Mouse (Mus musculus) midbrain, embryonic 14.5 days (tissue): ENCODE data around the gene Thumpd3. TPM values are rescaled to one million over a fixed set of nuclear protein-coding genes. Genes with fewer than 3 reads are reported as not detected.
A peak's percentile ranks its signal among the peaks of the same experiment; 100 is the strongest.

ENCODE experiments used
- ATAC-seq: fragments of 200-750 bp; cut with Nextera tagmentation; 2 replicates; pipeline ENCODE4 v1.8.0; 2017; ENCODE audit warnings: moderate number of reproducible peaks, moderate library complexity; ENCODE audit not compliant: low FRiP score, low TSS enrichment
- DNase-seq: peaks from one replicate; pipeline ENCODE4 v3.0.0-alpha.2; 2015
- H3K27ac ChIP-seq: fragments of 300-500 bp; sonication (generic); replicated peaks from 2 replicates; pipeline ENCODE4 v1.5.1; 2014; ENCODE audit warnings: mild to moderate bottlenecking, low read depth, low read length, moderate library complexity
- H3K27me3 ChIP-seq: fragments of 300-500 bp; sonication (generic); 2 replicates; pipeline ENCODE4 v1.6.1; 2014; ENCODE audit warnings: low read length, control low read depth, mixed read lengths; ENCODE audit not compliant: control insufficient read depth, insufficient read depth
- H3K36me3 ChIP-seq: fragments of 300-500 bp; sonication (generic); 2 replicates; pipeline ENCODE4 v1.6.1; 2014; ENCODE audit warnings: low read length, control low read depth; ENCODE audit not compliant: control insufficient read depth, insufficient read depth
- H3K4me1 ChIP-seq: fragments of 300-500 bp; sonication (generic); 2 replicates; pipeline ENCODE4 v1.6.1; 2014; ENCODE audit warnings: mild to moderate bottlenecking, antibody characterized with exemption, low read length, control low read depth; ENCODE audit not compliant: control insufficient read depth, insufficient read depth
- H3K4me2 ChIP-seq: fragments of 300-500 bp; sonication (generic); 2 replicates; pipeline ENCODE4 v1.6.1; 2014; ENCODE audit warnings: mild to moderate bottlenecking, low read length, moderate library complexity
- H3K4me3 ChIP-seq: fragments of 300-500 bp; sonication (generic); replicated peaks from 2 replicates; pipeline ENCODE4 v1.5.1; 2014; ENCODE audit warnings: low read depth, low read length
- H3K9ac ChIP-seq: fragments of 300-500 bp; sonication (generic); replicated peaks from 2 replicates; pipeline ENCODE4 v1.6.1; 2014; ENCODE audit warnings: mild to moderate bottlenecking, low read length, moderate library complexity
- H3K9me3 ChIP-seq: fragments of 300-500 bp; sonication (generic); 2 replicates; pipeline ENCODE4 v1.6.1; 2016; ENCODE audit warnings: low read length, control low read depth, mixed read lengths; ENCODE audit not compliant: control insufficient read depth
- WGBS: fragments of 180-500 bp; shearing (Covaris S2); extraction: QIAGEN DNeasy Blood & Tissue Kit; methylation state at CpG from one replicate; pipeline ENCODE4 v1.1.7; 2014; 5-methylcytosine and 5-hydroxymethylcytosine counted together
- polyA plus RNA-seq: library from polyadenylated mRNA; unstranded; fragments of >200 nt; fragmentation: Nextera tagmentation; extraction: Ambion mirVana; gene quantifications from 2 replicates; pipeline ENCODE4 v1.2.1, GENCODE M21; 2014

Gene Thumpd3
- polyA plus RNA-seq, 1 experiment from 2014 or later = 48.3 TPM

- Histone ChIP-seq H3K9me3 (no peaks in the 10 kb centered on the region), H3K4me2 (no peak overlapping the region), H3K9ac (no peak overlapping the region), H3K4me3 (no peak overlapping the region), H3K27ac (no peak overlapping the region), H3K36me3 (no peaks in the 10 kb centered on the region), H3K27me3 (no peaks in the 10 kb centered on the region), H3K4me1 (no peaks in the 10 kb centered on the region)
- DNase-seq (no peak), ATAC-seq (no peak)
- WGBS = 71% methylated on average over 3 of the region's 3 CpGs
Measured at GRCm38 (mm10) chr6:113032121-113032520, 13.9 kb upstream of the Thumpd3 start.

- Histone ChIP-seq H3K27ac (no peak overlapping the region), H3K4me3 (no peak overlapping the region), H3K36me3 (no peaks in the 10 kb centered on the region), H3K27me3 (no peaks in the 10 kb centered on the region), H3K4me1 (0 out of 2 replicates have a peak, but pooled peaks cover under 1% of the 10 kb centered on the region), H3K9ac (no peak overlapping the region), H3K4me2 (no peak overlapping the region), H3K9me3 (no peaks in the 10 kb centered on the region)
- 92% methylated on average over 2 of the region's 2 CpGs for WGBS
- ATAC-seq (no peak), DNase-seq (no peak)
Measured at GRCm38 (mm10) chr6:113033185-113033584, 12.8 kb upstream of the Thumpd3 start.

- Histone ChIP-seq H3K9ac (no peak overlapping the region), H3K9me3 (no peaks in the 10 kb centered on the region), H3K27ac (no peak overlapping the region), H3K36me3 (no peaks in the 10 kb centered on the region), H3K4me2 (no peak overlapping the region), H3K4me3 (no peak overlapping the region), H3K27me3 (no peaks in the 10 kb centered on the region), H3K4me1 (peaks cover 7% of the 10 kb centered on the region; the same call in 1 of the 2 replicates)
- DNase-seq (no peak), ATAC-seq (no peak)
- 90% methylated on average over 6 of the region's 6 CpGs for WGBS
Measured at GRCm38 (mm10) chr6:113034466-113034865, 11.6 kb upstream of the Thumpd3 start.

DNA sequence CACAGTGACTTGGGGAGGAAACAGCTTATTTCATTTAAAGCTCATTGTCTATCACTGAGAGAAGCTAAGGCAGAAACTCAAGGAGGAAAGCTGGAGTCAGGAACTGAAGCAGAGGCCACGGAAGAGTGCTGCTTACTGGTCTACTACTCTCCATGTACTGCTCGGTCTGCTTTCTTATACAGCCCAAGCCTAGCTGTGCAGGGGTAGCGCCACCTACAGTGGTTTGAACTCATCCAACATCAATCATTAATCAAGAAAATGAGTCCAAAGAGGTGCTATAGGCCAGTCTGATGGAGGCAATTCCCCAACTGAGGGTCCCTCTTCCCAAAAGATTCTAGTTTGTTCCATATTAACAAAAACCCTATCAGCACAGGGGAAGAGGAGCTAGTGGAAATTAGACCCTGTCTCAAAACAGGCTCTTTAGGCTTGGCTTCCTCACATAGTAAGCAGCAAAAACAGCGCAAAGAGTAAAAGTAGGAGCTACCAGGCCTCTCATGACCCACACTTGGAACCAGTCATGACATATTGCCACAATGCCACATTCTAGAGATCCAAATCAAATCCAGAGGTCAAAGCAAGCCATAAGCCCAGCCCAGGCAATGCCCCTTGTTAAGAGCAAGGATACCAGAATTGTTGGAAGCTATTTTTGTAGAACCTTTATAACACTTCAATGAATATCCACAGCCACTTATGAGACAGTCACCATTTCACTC is 9.4 kb upstream of the Thumpd3 start:
- Histone ChIP-seq H3K9ac (no peak overlapping the region), H3K4me2 (no peak overlapping the region), H3K27ac (no peak overlapping the region), H3K9me3 (no peaks in the 10 kb centered on the region), H3K36me3 (no peaks in the 10 kb centered on the region), H3K27me3 (no peaks in the 10 kb centered on the region), H3K4me3 (no peak overlapping the region), H3K4me1 (peaks cover 7% of the 10 kb centered on the region; the same call in 1 of the 2 replicates)
- no peak for ATAC-seq
- no peak for DNase-seq
- 66% methylated on average over 4 of the region's 4 CpGs for WGBS

- no peaks in the 10 kb centered on the region for H3K27me3 ChIP-seq
- 10% methylated on average over 19 of the region's 19 CpGs for WGBS
- H3K27ac ChIP-seq = peak overlapping the region; percentile 32; the same call in 1 of the 2 replicates
- no peak overlapping the region; the same call in 1 of the 2 replicates for H3K9ac ChIP-seq
- no peaks in the 10 kb centered on the region for H3K9me3 ChIP-seq
- H3K4me1 ChIP-seq = peaks cover 7% of the 10 kb centered on the region; the same call in 1 of the 2 replicates
- peak overlapping the region; percentile 48 for H3K4me2 ChIP-seq
- no peak for ATAC-seq
- DNase-seq = peak; percentile 85
- H3K36me3 ChIP-seq = no peaks in the 10 kb centered on the region
- H3K4me3 ChIP-seq = peak overlapping the region; percentile 15
Measured at GRCm38 (mm10) chr6:113037946-113038734, 7.9 kb upstream of the Thumpd3 start.

DNA sequence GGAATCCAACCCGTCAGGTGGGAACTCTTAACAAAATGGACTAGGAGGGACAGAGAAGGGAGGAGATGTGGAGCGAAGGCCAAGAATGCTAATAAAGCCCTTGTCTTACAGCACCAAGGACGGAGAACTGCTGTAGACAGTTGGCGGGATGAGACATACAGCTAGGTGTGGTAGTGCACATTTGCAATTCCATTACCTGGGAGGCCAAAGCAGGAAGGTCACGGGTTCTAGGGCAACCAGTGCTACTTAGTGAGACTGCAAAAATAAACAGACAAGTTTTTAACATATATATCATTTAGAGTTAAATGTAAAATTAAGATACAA is 7.3 kb upstream of the Thumpd3 start:
- Histone ChIP-seq H3K9me3 (no peaks in the 10 kb centered on the region), H3K36me3 (no peaks in the 10 kb centered on the region), H3K4me3 (peak overlapping the region; percentile 15; the same call in 1 of the 2 replicates), H3K4me1 (peaks cover 7% of the 10 kb centered on the region; the same call in 1 of the 2 replicates), H3K9ac (no peak overlapping the region; the same call in 1 of the 2 replicates), H3K27ac (peak overlapping the region; percentile 32; the same call in 1 of the 2 replicates), H3K27me3 (no peaks in the 10 kb centered on the region), H3K4me2 (peak overlapping the region; percentile 48)
- no peak for ATAC-seq
- 56% methylated on average over 5 of the region's 5 CpGs for WGBS
- no peak for DNase-seq

DNA sequence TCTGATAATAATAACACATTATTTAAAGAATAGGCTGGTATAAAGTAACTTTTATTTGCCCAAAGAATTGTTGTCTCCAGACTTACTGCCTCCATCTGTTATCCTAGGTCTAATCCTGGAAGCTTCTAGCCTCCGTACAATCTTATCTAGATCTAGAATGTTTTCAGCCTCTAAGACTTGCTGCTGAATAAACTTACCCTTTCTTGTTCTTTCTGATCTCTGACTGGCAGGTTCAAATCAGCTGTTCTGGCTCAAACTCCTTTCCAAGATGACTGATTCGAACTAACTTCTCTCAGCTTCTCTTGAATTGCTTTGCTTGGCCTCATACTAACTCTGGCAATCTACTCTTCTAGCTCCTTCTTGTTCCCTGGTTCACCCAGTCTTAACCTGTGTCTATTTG is 5.7 kb upstream of the Thumpd3 start:
- ATAC-seq = no peak
- Histone ChIP-seq H3K4me1 (peaks cover 10% of the 10 kb centered on the region; the same call in 1 of the 2 replicates), H3K4me3 (no peak overlapping the region), H3K27ac (no peak overlapping the region), H3K27me3 (no peaks in the 10 kb centered on the region), H3K9ac (no peak overlapping the region), H3K4me2 (no peak overlapping the region), H3K9me3 (no peaks in the 10 kb centered on the region), H3K36me3 (no peaks in the 10 kb centered on the region)
- 93% methylated on average over 2 of the region's 2 CpGs for WGBS
- no peak for DNase-seq

DNA sequence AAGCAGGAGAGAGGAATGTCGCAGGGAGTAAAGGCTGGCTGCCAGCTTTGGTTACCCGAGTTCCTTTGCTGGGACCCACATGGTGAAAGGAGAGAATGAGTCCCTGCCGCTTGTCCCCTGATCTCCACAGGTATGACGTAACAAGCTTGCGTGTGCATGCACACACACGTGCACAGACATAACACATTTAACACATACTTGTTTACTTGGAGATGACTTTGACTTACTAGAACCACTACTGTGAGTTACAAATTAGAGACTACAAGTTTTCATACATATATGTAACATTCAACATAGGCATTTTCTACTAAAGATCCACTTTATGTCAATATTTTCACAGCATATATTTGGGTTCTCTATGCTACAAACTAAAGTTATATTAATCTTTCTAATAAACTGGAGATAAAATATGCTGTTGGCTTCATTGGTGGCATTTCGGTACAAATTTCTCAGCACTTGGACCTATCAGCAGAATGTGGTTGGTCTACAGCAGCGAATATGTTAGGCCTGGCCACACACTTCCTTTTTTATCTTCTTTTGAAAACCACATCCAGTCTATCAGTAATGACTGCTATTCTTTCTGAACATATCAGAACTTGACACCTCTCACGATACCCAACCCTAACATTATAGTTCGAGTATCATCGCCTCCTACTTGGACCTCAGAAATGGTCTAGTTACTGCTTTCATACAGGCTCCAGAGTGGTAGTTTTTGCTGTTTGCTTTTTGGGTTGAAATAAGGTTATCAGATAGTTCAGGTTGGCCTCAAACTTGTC is 4.6 kb upstream of the Thumpd3 start:
- Histone ChIP-seq H3K36me3 (no peaks in the 10 kb centered on the region), H3K27me3 (no peaks in the 10 kb centered on the region), H3K9ac (no peak overlapping the region), H3K4me2 (no peak overlapping the region), H3K4me3 (no peak overlapping the region), H3K27ac (no peak overlapping the region), H3K4me1 (peaks cover 12% of the 10 kb centered on the region; the same call in 1 of the 2 replicates), H3K9me3 (no peaks in the 10 kb centered on the region)
- WGBS = 86% methylated on average over 11 of the region's 11 CpGs
- ATAC-seq (no peak), DNase-seq (no peak)
